Mouse (Mus musculus): ENCODE data around the gene Rpgrip1l. TPM values are rescaled to one million over a fixed set of nuclear protein-coding genes. Genes with fewer than 3 reads are reported as not detected.
A peak's percentile ranks its signal among the peaks of the same experiment; 100 is the strongest.

Gene Rpgrip1l
- polyA plus RNA-seq, 1 experiment, result 8.1 TPM

DNA sequence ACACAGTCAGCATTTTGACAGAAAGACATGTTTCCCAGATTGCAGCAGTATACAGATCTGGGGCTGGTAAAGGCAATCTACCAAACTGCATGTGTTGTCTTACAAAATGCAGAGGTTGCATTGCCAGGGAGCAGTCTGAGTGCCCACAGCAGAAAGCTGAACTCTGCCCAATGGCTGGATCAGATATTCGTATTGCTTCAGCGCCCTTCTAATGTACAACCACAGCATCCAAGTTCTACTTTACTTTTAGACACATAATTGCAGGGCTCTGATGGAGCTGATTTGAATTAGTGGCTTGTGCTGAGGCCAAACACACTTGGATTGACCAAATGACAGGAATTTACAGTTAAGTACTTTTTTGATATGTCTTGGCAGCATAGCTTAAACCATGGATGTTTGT is 91.2 kb downstream of the Rpgrip1l start:
- Histone ChIP-seq H3K27ac (ENCODE audit: insufficient read depth, low read length) (no peak overlapping the region), H3K4me3 (ENCODE audit: insufficient read depth, low read length) (no peak overlapping the region), H3K4me1 (ENCODE audit: control insufficient read depth, insufficient read depth, low read length) (peaks cover 2% of the 10 kb centered on the region; the same call in 1 of the 2 replicates)
- no peak for TF ChIP-seq POLR2A (IDR thresholded peaks at IDR 0.05; ENCODE audit: extremely low read depth, insufficient read depth, low read length)
- TF ChIP-seq CTCF (IDR thresholded peaks at IDR 0.05; ENCODE audit: extremely low read depth, insufficient read depth, low read length), result no peak

DNA sequence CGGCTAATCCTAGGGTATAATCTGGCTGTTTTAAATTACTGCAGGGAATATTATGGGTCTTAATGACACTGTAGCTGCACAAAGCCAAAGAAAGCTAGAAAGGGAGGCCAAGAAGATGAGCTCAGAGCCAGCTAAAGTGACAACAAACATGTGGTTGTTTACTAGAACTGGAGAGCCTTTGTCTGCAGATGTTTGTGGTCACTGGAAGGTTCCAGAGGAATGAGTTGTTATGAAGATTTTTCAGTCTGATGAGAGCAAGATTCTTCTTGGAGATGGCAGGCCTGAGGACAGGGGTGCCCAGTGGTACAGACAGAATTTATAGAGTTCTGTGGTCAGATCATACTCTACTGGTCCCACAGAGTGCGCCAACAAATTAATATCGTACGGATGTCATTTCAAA is 94.8 kb downstream of the Rpgrip1l start:
- Histone ChIP-seq H3K27ac (ENCODE audit: insufficient read depth, low read length) (peak overlapping the region; percentile 13; the same call in 1 of the 2 replicates), H3K4me1 (ENCODE audit: control insufficient read depth, insufficient read depth, low read length) (peaks cover 4% of the 10 kb centered on the region; the same call in 1 of the 2 replicates), H3K4me3 (ENCODE audit: insufficient read depth, low read length) (no peak overlapping the region)
- TF ChIP-seq POLR2A (IDR thresholded peaks at IDR 0.05; ENCODE audit: extremely low read depth, insufficient read depth, low read length), result no peak
- no peak for TF ChIP-seq CTCF (IDR thresholded peaks at IDR 0.05; ENCODE audit: extremely low read depth, insufficient read depth, low read length)

DNA sequence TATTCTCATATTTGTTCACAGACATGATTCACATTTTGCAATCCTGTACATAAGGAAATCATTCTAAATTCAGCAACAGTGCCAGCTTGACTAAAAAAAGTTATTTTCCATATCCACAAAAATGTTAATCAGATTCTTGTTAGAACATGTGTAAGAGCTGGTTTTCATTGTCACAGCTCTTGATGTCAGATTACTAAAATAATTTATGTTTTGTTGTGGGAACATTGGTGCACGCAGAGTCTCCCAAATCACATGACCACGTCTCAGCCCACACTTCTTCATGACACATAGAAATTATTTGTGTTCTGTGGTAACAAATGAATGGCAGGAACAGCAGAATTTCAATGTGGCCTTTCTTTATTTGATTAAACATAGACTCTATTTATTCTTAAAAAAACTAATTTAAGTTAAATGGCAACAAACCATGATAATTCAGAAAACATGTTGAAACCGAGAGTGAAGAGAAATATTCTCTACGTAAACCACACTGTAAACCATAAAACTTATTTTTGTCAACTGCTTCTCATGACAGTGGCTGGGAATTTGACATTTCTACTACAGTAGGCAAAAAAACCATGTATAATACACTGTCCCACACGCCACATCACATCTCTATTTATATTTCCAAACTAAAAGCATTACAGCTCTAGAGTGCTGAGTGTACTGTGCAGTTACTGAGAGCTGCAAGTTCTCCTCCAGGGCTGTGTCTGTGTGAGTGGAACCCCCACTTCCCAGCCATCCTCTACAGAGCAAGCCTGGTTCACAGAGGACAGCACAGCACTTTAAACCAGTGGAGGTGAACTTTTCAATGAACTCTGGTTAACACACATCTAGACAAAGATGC is 95.8 kb downstream of the Rpgrip1l start:
- Histone ChIP-seq H3K4me3 (ENCODE audit: insufficient read depth, low read length) (no peak overlapping the region), H3K27ac (ENCODE audit: insufficient read depth, low read length) (0 out of 2 replicates have a peak overlapping the region, but pooled peaks have one; percentile 59), H3K4me1 (ENCODE audit: control insufficient read depth, insufficient read depth, low read length) (peaks cover 4% of the 10 kb centered on the region; the same call in 1 of the 2 replicates)
- no peak for TF ChIP-seq POLR2A (IDR thresholded peaks at IDR 0.05; ENCODE audit: extremely low read depth, insufficient read depth, low read length)
- no peak for TF ChIP-seq CTCF (IDR thresholded peaks at IDR 0.05; ENCODE audit: extremely low read depth, insufficient read depth, low read length)

DNA sequence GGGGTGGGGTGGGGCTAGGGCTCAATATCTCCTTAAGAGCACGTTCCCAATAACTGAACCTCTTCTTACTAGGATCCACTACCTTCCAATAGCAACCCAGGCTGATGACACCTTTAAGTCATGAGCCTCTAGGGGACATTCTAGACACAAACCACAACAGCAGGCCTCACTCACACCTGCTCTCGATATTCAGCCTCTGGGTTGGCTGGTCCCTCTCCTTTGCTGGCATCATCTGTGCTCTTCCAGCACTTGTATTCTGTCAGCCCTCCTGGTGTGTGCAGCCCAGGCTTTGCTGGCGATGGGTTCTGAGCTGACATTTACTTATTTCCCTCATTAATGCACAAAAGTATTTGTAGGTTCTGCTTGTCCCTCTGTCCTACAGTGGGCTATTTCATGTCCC is 98.8 kb downstream of the Rpgrip1l start:
- Histone ChIP-seq H3K4me1 (ENCODE audit: control insufficient read depth, insufficient read depth, low read length) (peaks cover 4% of the 10 kb centered on the region; the same call in 1 of the 2 replicates), H3K27ac (ENCODE audit: insufficient read depth, low read length) (no peak overlapping the region), H3K4me3 (ENCODE audit: insufficient read depth, low read length) (no peak overlapping the region)
- TF ChIP-seq CTCF (IDR thresholded peaks at IDR 0.05; ENCODE audit: extremely low read depth, insufficient read depth, low read length) (no peak), POLR2A (IDR thresholded peaks at IDR 0.05; ENCODE audit: extremely low read depth, insufficient read depth, low read length) (no peak)

DNA sequence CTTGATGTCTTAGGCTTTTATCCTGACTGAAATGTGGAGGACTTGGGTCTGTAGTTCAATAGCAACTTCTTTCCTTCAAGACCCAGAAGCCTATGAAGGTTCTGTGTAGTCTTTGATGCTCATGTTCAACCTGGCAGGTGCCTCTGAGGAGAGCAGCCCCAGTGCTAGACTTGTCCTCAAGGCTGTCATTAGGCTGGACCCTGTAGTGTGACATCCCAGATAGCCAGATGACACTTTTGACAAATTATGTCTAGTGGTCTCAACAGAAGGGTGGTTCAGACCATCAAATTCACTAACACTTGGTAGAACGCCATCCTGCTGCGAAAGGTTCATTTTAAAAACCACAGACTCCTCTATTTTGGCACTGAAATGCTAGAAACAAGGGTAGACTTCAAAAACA is 100.1 kb downstream of the Rpgrip1l start:
- peaks cover 4% of the 10 kb centered on the region; the same call in 1 of the 2 replicates for H3K4me1 ChIP-seq (ENCODE audit: control insufficient read depth, insufficient read depth, low read length)
- H3K4me3 ChIP-seq (ENCODE audit: insufficient read depth, low read length), result no peak overlapping the region
- no peak overlapping the region for H3K27ac ChIP-seq (ENCODE audit: insufficient read depth, low read length)
- TF ChIP-seq POLR2A (IDR thresholded peaks at IDR 0.05; ENCODE audit: extremely low read depth, insufficient read depth, low read length) (no peak), CTCF (IDR thresholded peaks at IDR 0.05; ENCODE audit: extremely low read depth, insufficient read depth, low read length) (no peak)

DNA sequence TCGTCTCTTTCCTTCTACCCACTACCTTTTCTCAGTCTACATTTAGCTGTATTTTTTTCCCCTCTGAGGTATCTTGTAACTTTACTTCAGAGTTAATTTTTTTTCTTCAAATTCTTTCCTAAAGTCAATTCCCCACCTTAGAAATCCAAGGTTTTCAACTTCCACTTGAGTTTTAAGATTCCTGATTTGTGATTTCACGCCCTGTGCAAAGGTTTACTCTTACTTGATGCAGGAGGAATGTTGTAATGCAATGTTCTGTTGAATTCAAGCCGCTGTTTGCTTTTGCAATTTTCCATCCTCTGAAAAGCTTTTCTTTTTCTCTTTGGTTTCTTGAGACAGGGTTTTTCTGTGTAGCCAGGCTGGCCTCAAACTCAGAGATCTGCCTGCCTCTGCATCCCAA is 103.4 kb downstream of the Rpgrip1l start:
- TF ChIP-seq POLR2A (IDR thresholded peaks at IDR 0.05; ENCODE audit: extremely low read depth, insufficient read depth, low read length), result no peak
- no peak for TF ChIP-seq CTCF (IDR thresholded peaks at IDR 0.05; ENCODE audit: extremely low read depth, insufficient read depth, low read length)
- Histone ChIP-seq H3K4me1 (ENCODE audit: control insufficient read depth, insufficient read depth, low read length) (no peaks in the 10 kb centered on the region), H3K27ac (ENCODE audit: insufficient read depth, low read length) (no peak overlapping the region), H3K4me3 (ENCODE audit: insufficient read depth, low read length) (no peak overlapping the region)

DNA sequence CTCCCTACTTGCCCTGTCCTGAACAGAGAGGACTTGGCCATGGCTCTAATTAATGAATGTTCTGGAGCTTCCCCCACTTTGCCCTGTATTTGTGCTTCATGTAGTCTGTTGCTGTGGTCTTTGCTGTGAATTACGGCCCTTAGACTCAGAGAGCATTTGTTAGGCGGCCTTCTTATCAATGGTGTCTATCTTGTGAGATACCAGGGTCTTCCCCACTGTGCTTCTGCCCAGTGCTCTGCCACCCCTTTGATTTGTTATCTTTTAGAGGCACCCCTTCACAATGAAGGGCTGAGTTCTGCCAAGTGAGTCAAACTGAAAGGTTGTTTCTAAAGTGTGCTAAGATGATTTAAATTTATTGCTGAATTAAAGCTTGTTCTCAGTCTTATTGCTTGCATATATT is 105.4 kb downstream of the Rpgrip1l start:
- Histone ChIP-seq H3K4me1 (ENCODE audit: control insufficient read depth, insufficient read depth, low read length) (no peaks in the 10 kb centered on the region), H3K27ac (ENCODE audit: insufficient read depth, low read length) (no peak overlapping the region), H3K4me3 (ENCODE audit: insufficient read depth, low read length) (no peak overlapping the region)
- TF ChIP-seq CTCF (IDR thresholded peaks at IDR 0.05; ENCODE audit: extremely low read depth, insufficient read depth, low read length) (no peak), POLR2A (IDR thresholded peaks at IDR 0.05; ENCODE audit: extremely low read depth, insufficient read depth, low read length) (no peak)

DNA sequence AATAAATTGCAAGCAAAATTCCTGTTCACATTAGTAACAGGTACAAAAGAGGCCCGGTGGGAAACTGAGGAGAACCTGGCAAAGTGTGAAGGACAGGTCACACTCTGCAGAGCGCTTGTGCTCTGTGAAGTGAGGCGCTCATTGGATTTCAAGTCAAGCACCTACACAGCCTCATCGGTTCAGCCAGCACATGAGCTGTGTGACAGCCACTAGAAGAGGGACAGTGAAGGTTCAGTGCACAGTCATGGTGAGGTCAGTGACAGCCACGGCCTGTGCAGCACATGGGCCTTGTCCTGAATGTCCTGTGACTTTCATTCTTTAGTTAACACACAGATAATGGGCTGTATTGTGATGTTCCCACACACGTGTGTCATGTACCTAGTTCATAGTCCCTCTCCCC is 107.2 kb downstream of the Rpgrip1l start:
- Histone ChIP-seq H3K4me3 (ENCODE audit: insufficient read depth, low read length) (no peak overlapping the region), H3K4me1 (ENCODE audit: control insufficient read depth, insufficient read depth, low read length) (no peaks in the 10 kb centered on the region), H3K27ac (ENCODE audit: insufficient read depth, low read length) (no peak overlapping the region)
- TF ChIP-seq POLR2A (IDR thresholded peaks at IDR 0.05; ENCODE audit: extremely low read depth, insufficient read depth, low read length) (no peak), CTCF (IDR thresholded peaks at IDR 0.05; ENCODE audit: extremely low read depth, insufficient read depth, low read length) (no peak)

DNA sequence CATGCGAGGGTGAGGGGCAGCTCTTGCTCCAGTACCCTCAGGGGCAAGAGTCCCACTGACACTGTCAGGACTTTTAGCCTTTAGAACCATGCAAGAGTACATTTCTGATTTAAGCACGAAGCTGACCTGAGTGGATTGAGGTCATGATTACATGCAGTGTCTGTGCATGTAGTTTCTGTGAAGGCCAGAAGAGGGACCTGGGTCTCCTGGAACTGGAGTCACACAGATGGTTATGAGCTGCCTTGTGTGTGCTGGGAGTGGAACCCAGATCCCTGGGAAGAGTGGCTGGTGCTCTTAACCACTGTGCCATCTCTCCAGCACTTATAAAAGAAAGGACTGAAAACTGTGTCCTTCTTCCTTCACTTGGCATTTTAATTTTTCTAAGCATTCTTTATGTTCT is 111.9 kb downstream of the Rpgrip1l start:
- H3K4me1 ChIP-seq (ENCODE audit: control insufficient read depth, insufficient read depth, low read length), result no peaks in the 10 kb centered on the region
- no peak overlapping the region for H3K27ac ChIP-seq (ENCODE audit: insufficient read depth, low read length)
- H3K4me3 ChIP-seq (ENCODE audit: insufficient read depth, low read length), result no peak overlapping the region
- TF ChIP-seq CTCF (IDR thresholded peaks at IDR 0.05; ENCODE audit: extremely low read depth, insufficient read depth, low read length), result no peak
- no peak for TF ChIP-seq POLR2A (IDR thresholded peaks at IDR 0.05; ENCODE audit: extremely low read depth, insufficient read depth, low read length)

DNA sequence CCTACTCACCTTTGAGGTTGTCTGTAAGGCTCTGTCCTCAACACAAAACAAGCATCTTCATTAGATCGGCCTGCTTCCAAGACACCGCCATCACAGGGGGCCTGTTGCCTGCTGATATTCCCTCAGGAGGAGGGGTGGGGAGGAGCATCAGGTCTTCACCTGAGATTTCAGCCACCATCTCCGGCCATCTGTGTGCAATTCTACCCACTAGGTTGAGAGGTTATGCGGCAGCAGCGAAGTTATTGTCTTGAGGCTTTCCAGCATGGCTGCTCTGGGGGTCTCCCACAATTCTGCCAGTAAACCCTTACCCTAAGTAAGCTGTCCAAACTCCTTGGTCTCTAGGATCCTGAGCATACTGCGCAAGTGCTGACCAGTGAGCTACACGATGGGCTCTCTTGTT is 113.2 kb downstream of the Rpgrip1l start, which contains the start of gene Aktip:
Gene Aktip, minus strand, starts transcription at position 101 of the 400 bp plus-strand sequence.
- TF ChIP-seq CTCF (IDR thresholded peaks at IDR 0.05; ENCODE audit: extremely low read depth, insufficient read depth, low read length) (no peak), POLR2A (IDR thresholded peaks at IDR 0.05; ENCODE audit: extremely low read depth, insufficient read depth, low read length) (no peak)
- no peaks in the 10 kb centered on the region for H3K4me1 ChIP-seq (ENCODE audit: control insufficient read depth, insufficient read depth, low read length)
- H3K4me3 ChIP-seq (ENCODE audit: insufficient read depth, low read length), result no peak within 1 kb of the TSS
- no peak within 1 kb of the TSS for H3K27ac ChIP-seq (ENCODE audit: insufficient read depth, low read length)

Measured in cortical plate, adult 2 months (tissue).